Mouse (Mus musculus) midbrain, embryonic 14.5 days (tissue): ENCODE data around the gene Olfr976. TPM values are rescaled to one million over a fixed set of nuclear protein-coding genes. Genes with fewer than 3 reads are reported as not detected.
A peak's percentile ranks its signal among the peaks of the same experiment; 100 is the strongest.
"Not testable (repeated sequence)": the region's sequence is repeated elsewhere in the genome, so short reads cannot be mapped to it uniquely, and the experiment has no call there.

Experiments used
- ATAC-seq: fragments of 200-750 bp; cut with Nextera tagmentation; 2 replicates; pipeline ENCODE4 v1.8.0; 2017; ENCODE audit warnings: moderate number of reproducible peaks, moderate library complexity; ENCODE audit not compliant: low FRiP score, low TSS enrichment
- DNase-seq: peaks from one replicate; pipeline ENCODE4 v3.0.0-alpha.2; 2015
- H3K27ac ChIP-seq: fragments of 300-500 bp; sonication (generic); replicated peaks from 2 replicates; pipeline ENCODE4 v1.5.1; 2014; ENCODE audit warnings: mild to moderate bottlenecking, low read depth, low read length, moderate library complexity
- H3K27me3 ChIP-seq: fragments of 300-500 bp; sonication (generic); 2 replicates; pipeline ENCODE4 v1.6.1; 2014; ENCODE audit warnings: low read length, control low read depth, mixed read lengths; ENCODE audit not compliant: control insufficient read depth, insufficient read depth
- H3K36me3 ChIP-seq: fragments of 300-500 bp; sonication (generic); 2 replicates; pipeline ENCODE4 v1.6.1; 2014; ENCODE audit warnings: low read length, control low read depth; ENCODE audit not compliant: control insufficient read depth, insufficient read depth
- H3K4me1 ChIP-seq: fragments of 300-500 bp; sonication (generic); 2 replicates; pipeline ENCODE4 v1.6.1; 2014; ENCODE audit warnings: mild to moderate bottlenecking, antibody characterized with exemption, low read length, control low read depth; ENCODE audit not compliant: control insufficient read depth, insufficient read depth
- H3K4me2 ChIP-seq: fragments of 300-500 bp; sonication (generic); 2 replicates; pipeline ENCODE4 v1.6.1; 2014; ENCODE audit warnings: mild to moderate bottlenecking, low read length, moderate library complexity
- H3K4me3 ChIP-seq: fragments of 300-500 bp; sonication (generic); replicated peaks from 2 replicates; pipeline ENCODE4 v1.5.1; 2014; ENCODE audit warnings: low read depth, low read length
- H3K9ac ChIP-seq: fragments of 300-500 bp; sonication (generic); replicated peaks from 2 replicates; pipeline ENCODE4 v1.6.1; 2014; ENCODE audit warnings: mild to moderate bottlenecking, low read length, moderate library complexity
- H3K9me3 ChIP-seq: fragments of 300-500 bp; sonication (generic); 2 replicates; pipeline ENCODE4 v1.6.1; 2016; ENCODE audit warnings: low read length, control low read depth, mixed read lengths; ENCODE audit not compliant: control insufficient read depth
- WGBS: fragments of 180-500 bp; shearing (Covaris S2); extraction: QIAGEN DNeasy Blood & Tissue Kit; methylation state at CpG from one replicate; pipeline ENCODE4 v1.1.7; 2014; 5-methylcytosine and 5-hydroxymethylcytosine counted together
- polyA plus RNA-seq: library from polyadenylated mRNA; unstranded; fragments of >200 nt; fragmentation: Nextera tagmentation; extraction: Ambion mirVana; gene quantifications from 2 replicates; pipeline ENCODE4 v1.2.1, GENCODE M21; 2014

Olfr976 gene
- polyA plus RNA-seq, 1 experiment from 2014 or later: not detected

DNA sequence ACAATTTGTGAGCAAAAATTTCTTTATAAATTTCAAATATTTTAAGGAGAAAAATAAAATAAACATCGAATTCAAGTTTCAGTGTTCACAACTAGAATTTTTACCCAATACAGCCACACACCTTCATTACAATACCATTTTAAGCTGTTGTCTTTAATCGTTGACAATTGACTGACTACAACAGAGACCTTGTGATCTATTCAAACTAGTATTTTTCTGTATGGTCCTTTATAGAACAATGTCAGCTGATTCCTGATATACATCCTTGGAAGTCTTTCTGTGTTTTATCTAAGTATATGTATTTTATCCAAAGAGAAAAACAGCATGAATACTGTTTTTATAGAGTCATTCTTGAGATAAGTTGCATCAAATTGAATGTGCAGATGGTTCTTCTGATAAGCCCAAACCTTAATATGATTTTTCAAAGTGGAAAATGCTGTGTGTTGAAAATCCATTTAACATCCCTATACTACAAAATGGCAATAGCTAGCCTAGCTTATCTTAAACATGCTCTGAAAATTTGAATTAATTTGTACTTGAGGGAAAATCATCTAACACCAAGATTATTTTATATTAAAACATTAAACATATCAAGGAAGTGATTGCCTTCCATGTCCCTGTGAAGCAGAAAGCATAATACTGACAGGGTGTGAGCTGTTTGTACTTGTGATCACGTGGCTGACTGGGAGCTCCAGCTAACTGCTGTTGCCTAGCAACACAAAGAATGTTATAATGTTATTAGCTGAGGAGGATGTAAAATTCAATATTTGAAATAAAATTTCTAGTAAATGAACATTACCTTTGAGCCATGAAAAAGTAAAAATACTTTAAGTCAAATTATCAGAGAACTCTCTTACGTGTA is 32.7 kb downstream of the Olfr976 start:
- not testable (repeated sequence) for H3K4me1 ChIP-seq, H3K9me3 ChIP-seq, H3K27ac ChIP-seq, DNase-seq, H3K36me3 ChIP-seq, H3K27me3 ChIP-seq, H3K9ac ChIP-seq, H3K4me3 ChIP-seq, H3K4me2 ChIP-seq
- ATAC-seq: peak; percentile 90; the same call in 1 of the 2 replicates
- WGBS: no CpG with 5 or more reads among the region's 4 CpGs

DNA sequence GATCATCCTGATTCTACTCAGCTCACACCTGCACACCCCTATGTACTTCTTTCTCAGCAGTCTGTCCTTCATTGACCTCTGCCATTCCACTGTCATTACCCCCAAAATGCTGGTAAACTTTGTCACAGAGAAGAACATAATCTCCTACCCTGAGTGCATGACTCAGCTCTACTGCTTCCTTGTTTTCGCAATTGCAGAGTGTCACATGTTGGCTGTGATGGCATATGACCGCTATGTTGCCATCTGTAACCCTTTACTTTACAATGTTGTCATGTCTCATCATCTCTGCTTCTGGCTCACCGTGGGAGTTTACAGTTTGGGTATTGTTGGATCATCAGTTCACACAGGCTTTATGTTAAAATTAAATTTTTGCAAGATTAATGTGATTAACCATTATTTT is 51.0 kb downstream of the Olfr976 start:
- no peak overlapping the region for H3K27ac ChIP-seq
- H3K4me1 ChIP-seq: no peaks in the 10 kb centered on the region
- no peaks in the 10 kb centered on the region for H3K36me3 ChIP-seq
- no peak overlapping the region for H3K4me2 ChIP-seq
- no peak overlapping the region for H3K9ac ChIP-seq
- WGBS: 91% methylated on average over 3 of the region's 3 CpGs
- DNase-seq (no peak), ATAC-seq (no peak)
- H3K27me3 ChIP-seq: no peaks in the 10 kb centered on the region
- no peaks in the 10 kb centered on the region for H3K9me3 ChIP-seq
- H3K4me3 ChIP-seq: no peak overlapping the region

DNA sequence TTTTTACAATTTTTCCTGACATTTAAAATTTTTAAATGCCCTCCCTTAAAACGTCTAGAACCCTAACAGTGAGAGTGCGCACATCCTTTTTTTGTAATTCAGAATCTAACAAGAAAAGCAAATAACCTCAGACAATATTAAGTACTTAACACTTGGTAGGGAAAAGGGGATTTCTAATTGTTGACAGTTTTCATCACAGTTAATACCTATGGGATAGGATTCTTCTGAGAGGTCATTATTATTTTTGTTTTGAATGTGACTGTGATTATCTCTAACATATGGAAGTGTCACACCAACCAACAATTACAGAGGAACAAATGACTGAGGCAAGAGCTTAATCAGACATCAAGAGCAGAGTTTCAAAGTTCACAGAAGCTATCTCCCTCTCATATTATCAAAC is 53.9 kb downstream of the Olfr976 start, which contains the start of gene Olfr229:
Gene Olfr229 (plus strand): TSS at position 301 of the 400 bp plus-strand sequence.
- H3K9me3 ChIP-seq: no peaks in the 10 kb centered on the region
- H3K27ac ChIP-seq: no peak within 1 kb of the TSS
- no peaks in the 10 kb centered on the region for H3K4me1 ChIP-seq
- H3K27me3 ChIP-seq: no peaks in the 10 kb centered on the region
- DNase-seq (no peak), ATAC-seq (no peak)
- H3K9ac ChIP-seq: no peak within 1 kb of the TSS
- H3K36me3 ChIP-seq: no peaks in the 10 kb centered on the region
- no peak within 1 kb of the TSS for H3K4me3 ChIP-seq
- WGBS: 78% methylated on average over 2 of the region's 2 CpGs
- H3K4me2 ChIP-seq: no peak within 1 kb of the TSS

DNA sequence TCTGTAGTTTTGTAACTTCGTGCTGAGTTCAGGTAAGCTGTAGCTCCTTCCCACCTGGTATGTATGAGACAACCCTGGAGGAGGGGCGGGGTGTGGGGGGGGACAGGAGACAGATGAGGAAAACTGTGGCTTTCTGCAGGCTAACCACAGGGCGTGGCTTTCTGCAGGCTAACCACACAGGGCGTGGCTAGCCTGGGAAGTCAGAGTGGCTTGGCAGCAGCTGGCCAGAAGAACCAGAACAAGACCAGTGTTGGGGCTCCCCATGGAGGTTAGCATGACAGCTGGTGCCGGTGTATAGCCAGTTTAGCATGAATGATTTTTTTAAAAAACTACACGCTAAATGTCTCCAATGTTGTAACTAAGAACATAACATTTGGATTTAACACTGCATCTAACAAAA is 55.8 kb downstream of the Olfr976 start:
- Histone ChIP-seq H3K36me3 (no peaks in the 10 kb centered on the region), H3K27me3 (no peaks in the 10 kb centered on the region), H3K4me3 (no peak overlapping the region), H3K9ac (no peak overlapping the region), H3K27ac (no peak overlapping the region), H3K9me3 (no peaks in the 10 kb centered on the region), H3K4me1 (no peaks in the 10 kb centered on the region), H3K4me2 (no peak overlapping the region)
- 81% methylated on average over 6 of the region's 6 CpGs for WGBS
- DNase-seq: no peak
- ATAC-seq: no peak

Other genes with a start within 250 kb of the Olfr976 start
- not detected in 2 replicates for gene Olfr965, start 249.8 kb downstream of the Olfr976 start, polyA plus RNA-seq
- gene Olfr150, start 230.2 kb downstream of the Olfr976 start, polyA plus RNA-seq: not detected in 2 replicates
- not detected in 2 replicates for gene Olfr967, start 214.9 kb downstream of the Olfr976 start, polyA plus RNA-seq
- not detected in 2 replicates for gene Olfr968, start 177.9 kb downstream of the Olfr976 start, polyA plus RNA-seq
- gene Olfr969, start 170.2 kb downstream of the Olfr976 start, polyA plus RNA-seq: not detected in 2 replicates
- not detected in 2 replicates for gene Olfr970, start 152.3 kb downstream of the Olfr976 start, polyA plus RNA-seq
- gene Olfr971, start 124.3 kb downstream of the Olfr976 start, polyA plus RNA-seq: not detected in 2 replicates
- gene Olfr972, start 94.7 kb downstream of the Olfr976 start, polyA plus RNA-seq: not detected in 2 replicates
- not detected in 2 replicates for gene Olfr229, start 53.8 kb downstream of the Olfr976 start, polyA plus RNA-seq
- gene Olfr974, start 23.6 kb downstream of the Olfr976 start, polyA plus RNA-seq: not detected in 2 replicates
- gene Olfr975, start 9.1 kb downstream of the Olfr976 start, polyA plus RNA-seq: not detected in 2 replicates
- not detected in 2 replicates for gene Olfr978, start 31.0 kb upstream of the Olfr976 start, polyA plus RNA-seq
- gene Olfr979, start 42.3 kb upstream of the Olfr976 start, polyA plus RNA-seq: not detected in 2 replicates
- gene Olfr980, start 48.4 kb upstream of the Olfr976 start, polyA plus RNA-seq: not detected in 2 replicates
- gene Olfr981, start 60.3 kb upstream of the Olfr976 start, polyA plus RNA-seq: not detected in 2 replicates
- not detected in 2 replicates for gene Olfr982, start 112.7 kb upstream of the Olfr976 start, polyA plus RNA-seq
- not detected in 2 replicates for gene Olfr983, start 132.5 kb upstream of the Olfr976 start, polyA plus RNA-seq
- not detected in 2 replicates for gene Olfr984, start 153.1 kb upstream of the Olfr976 start, polyA plus RNA-seq
- not detected in 2 replicates for gene Olfr985, start 169.1 kb upstream of the Olfr976 start, polyA plus RNA-seq
- gene Tmem225, start 187.0 kb upstream of the Olfr976 start, polyA plus RNA-seq: not detected in 2 replicates
- not detected in 2 replicates for gene Olfr986, start 219.8 kb upstream of the Olfr976 start, polyA plus RNA-seq
- 11.6 and 11.7 TPM in 2 replicates for gene Zfp202, start 231.2 kb upstream of the Olfr976 start, polyA plus RNA-seq